Mouse (Mus musculus): Measurements from ENCODE around the gene Zfp81. TPM values are rescaled to one million over a fixed set of nuclear protein-coding genes. Genes with fewer than 3 reads are reported as not detected.

Gene Zfp81
- polyA plus RNA-seq, 1 experiment from 2014 or later = 7.8 TPM

Other genes with a start within 250 kb of the Zfp81 start
- not detected in 2 replicates for gene Morc2b, start 219.2 kb downstream of the Zfp81 start, polyA plus RNA-seq (2014; fragmentation: Nextera tagmentation; extraction: Ambion mirVana)
- not detected in 2 replicates for gene Olfr55, start 190.4 kb downstream of the Zfp81 start, polyA plus RNA-seq (2014; fragmentation: Nextera tagmentation; extraction: Ambion mirVana)
- not detected in 2 replicates for gene Olfr239, start 167.6 kb downstream of the Zfp81 start, polyA plus RNA-seq (2014; fragmentation: Nextera tagmentation; extraction: Ambion mirVana)
- not detected in 2 replicates for gene Olfr1564, start 137.2 kb downstream of the Zfp81 start, polyA plus RNA-seq (2014; fragmentation: Nextera tagmentation; extraction: Ambion mirVana)
- gene Zfp955a, start 103.7 kb downstream of the Zfp81 start, polyA plus RNA-seq (2014; fragmentation: Nextera tagmentation; extraction: Ambion mirVana) = 12.0 and 14.3 TPM in 2 replicates
- 0.03 TPM in 1 of 2 replicates, not detected in the other for gene Olfr63, start 94.2 kb downstream of the Zfp81 start, polyA plus RNA-seq (2014; fragmentation: Nextera tagmentation; extraction: Ambion mirVana)
- gene Zfp955b, start 69.3 kb downstream of the Zfp81 start, polyA plus RNA-seq (2014; fragmentation: Nextera tagmentation; extraction: Ambion mirVana) = 6.1 and 6.8 TPM in 2 replicates
- 10.1 and 10.4 TPM in 2 replicates for gene Zfp101, start 35.8 kb upstream of the Zfp81 start, polyA plus RNA-seq (2014; fragmentation: Nextera tagmentation; extraction: Ambion mirVana)
- gene Actl9, start 74.0 kb upstream of the Zfp81 start, polyA plus RNA-seq (2014; fragmentation: Nextera tagmentation; extraction: Ambion mirVana) = not detected in 2 replicates
- 36.4 and 41.9 TPM in 2 replicates for gene Adamts10, start 165.3 kb upstream of the Zfp81 start, polyA plus RNA-seq (2014; fragmentation: Nextera tagmentation; extraction: Ambion mirVana)
- gene Myo1f, start 196.8 kb upstream of the Zfp81 start, polyA plus RNA-seq (2014; fragmentation: Nextera tagmentation; extraction: Ambion mirVana) = 0.82 and 1.0 TPM in 2 replicates